In the genomic region with DNA sequence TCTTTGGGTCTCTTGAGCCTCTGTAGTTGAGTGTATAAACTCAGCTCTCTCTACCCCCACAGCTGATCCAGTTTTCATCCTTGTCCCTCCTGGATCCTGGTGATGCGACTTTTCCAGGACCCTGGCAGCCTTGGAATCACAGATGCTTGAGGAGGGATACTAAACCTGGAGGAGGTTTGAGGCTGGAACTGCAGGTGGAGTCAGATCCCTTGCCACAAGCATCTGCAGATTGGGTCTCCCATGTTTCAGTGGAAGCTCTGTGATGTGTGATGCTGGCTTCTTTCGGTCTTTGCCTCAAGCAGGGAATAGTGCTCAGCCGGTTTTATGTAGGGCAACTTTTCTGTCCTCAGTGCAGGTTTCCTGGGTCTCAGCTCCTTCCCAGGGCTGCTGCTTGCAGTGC, we compare ENCODE assay signal across 50 mouse cellular contexts. TPM values are rescaled to one million over a fixed set of nuclear protein-coding genes. Genes with fewer than 3 reads are reported as not detected.
"Had no signal": no experiment of that assay in that cellular context is flagged by ENCODE, and none has a peak within 500 bp of the region (broad histone marks: within the 10 kb centered on the region; RNA-seq: fewer than 3 reads in every experiment).

No protein-coding gene starts in this region.

- H3K27me3 ChIP-seq: heart, embryonic 12.5 days; heart, embryonic 13.5 days; heart, embryonic 15.5 days; hindbrain, embryonic 12.5 days; hindbrain, embryonic 13.5 days; hindbrain, embryonic 15.5 days; intestine, embryonic 15.5 days; kidney, embryonic 15.5 days had no signal

- H3K27ac ChIP-seq: heart, embryonic 13.5 days; heart, embryonic 15.5 days; hindbrain, embryonic 10.5 days; hindbrain, embryonic 12.5 days; hindbrain, embryonic 13.5 days; hindbrain, embryonic 14.5 days; hindbrain, embryonic 15.5 days; hindbrain, postnatal 0 days; intestine, embryonic 15.5 days; kidney, embryonic 15.5 days; kidney, postnatal 0 days; layer of hippocampus, adult 2 months; left cerebral cortex, adult 2 months had no signal

- H3K4me3 ChIP-seq: heart, embryonic 12.5 days; heart, embryonic 13.5 days; heart, embryonic 15.5 days; hindbrain, embryonic 10.5 days; hindbrain, embryonic 12.5 days; hindbrain, embryonic 13.5 days; hindbrain, embryonic 15.5 days; intestine, embryonic 15.5 days; kidney, embryonic 15.5 days; layer of hippocampus, adult 2 months; left cerebral cortex, adult 2 months had no signal

- H3K4me1 ChIP-seq: heart, embryonic 12.5 days; heart, embryonic 13.5 days; heart, embryonic 15.5 days; hindbrain, embryonic 10.5 days; hindbrain, embryonic 12.5 days; hindbrain, embryonic 13.5 days; hindbrain, embryonic 15.5 days; intestine, embryonic 15.5 days; kidney, embryonic 15.5 days had no signal

- H3K9me3 ChIP-seq: heart, embryonic 12.5 days; heart, embryonic 13.5 days; heart, embryonic 15.5 days; hindbrain, embryonic 10.5 days; hindbrain, embryonic 12.5 days; hindbrain, embryonic 13.5 days; hindbrain, embryonic 15.5 days; intestine, embryonic 15.5 days; kidney, embryonic 15.5 days had no signal

- DNase-seq: heart, postnatal 10 days; heart, postnatal 14 days; heart, postnatal 36 days; heart, postnatal 4 days; kidney, adult 11 months; kidney, adult 18-20 months; kidney, adult 2 months; kidney, adult 8-10 months; kidney, adult 9 months; kidney, postnatal 10 days; kidney, postnatal 14 days; kidney, postnatal 25 days; kidney, postnatal 36 days; kidney, postnatal 4 days; layer of hippocampus, adult 9-11 months; layer of hippocampus, postnatal 36 days had no signal

- H3K36me3 ChIP-seq: heart, embryonic 12.5 days; heart, embryonic 13.5 days; heart, embryonic 15.5 days; hindbrain, embryonic 10.5 days; hindbrain, embryonic 12.5 days; hindbrain, embryonic 13.5 days; hindbrain, embryonic 15.5 days; intestine, embryonic 15.5 days; kidney, embryonic 15.5 days had no signal

RNA-seq across cellular contexts. Expression of gene Gm906, which starts 13.6 kb away (rescaled TPM):
- total RNA-seq: heart, postnatal 10 days; heart, postnatal 14 days; heart, postnatal 25 days; heart, postnatal 36 days; heart, postnatal 4 days; hematopoietic stem cell, adult 5-6 weeks; hindbrain, postnatal 0 days; layer of hippocampus, adult 18-20 months; layer of hippocampus, adult 2 months; layer of hippocampus, adult 8-10 months; layer of hippocampus, postnatal 10 days; layer of hippocampus, postnatal 14 days; layer of hippocampus, postnatal 25 days; layer of hippocampus, postnatal 36 days; left cerebral cortex, adult 18-20 months; left cerebral cortex, adult 2 months; left cerebral cortex, adult 8-10 months had no signal
- polyA plus RNA-seq: heart, embryonic 12.5 days; heart, embryonic 13.5 days; heart, embryonic 14.5 days; heart, embryonic 15.5 days; heart, embryonic 16.5 days; heart, postnatal 0 days; hindbrain, embryonic 10.5 days; hindbrain, embryonic 11.5 days; hindbrain, embryonic 12.5 days; hindbrain, embryonic 13.5 days; hindbrain, embryonic 14.5 days; hindbrain, embryonic 15.5 days; hindbrain, embryonic 16.5 days; hindbrain, postnatal 0 days; inflammation-experienced regulatory T-cells, adult 6 months; intestine, embryonic 14.5 days; intestine, embryonic 15.5 days; intestine, embryonic 16.5 days; intestine, postnatal 0 days; kidney, embryonic 14.5 days; kidney, embryonic 15.5 days; large intestine, adult 2 months had no signal
